Mouse (Mus musculus) forebrain, embryonic 10.5 days (tissue): ENCODE results near the gene Btbd3. TPM values are rescaled to one million over a fixed set of nuclear protein-coding genes. Genes with fewer than 3 reads are reported as not detected.
A peak's percentile ranks its signal among the peaks of the same experiment; 100 is the strongest.

Source experiments
- DNase-seq: peaks from one replicate; pipeline ENCODE4 v3.0.0-alpha.2; 2017; ENCODE audit warnings: low spot score; ENCODE audit errors: extremely low spot score
- H3K27ac ChIP-seq: fragments of 300-500 bp; sonication (generic); 2 replicates; pipeline ENCODE4 v1.5.1; 2016; ENCODE audit warnings: mild to moderate bottlenecking
- H3K27me3 ChIP-seq: fragments of 300-500 bp; sonication (generic); 2 replicates; pipeline ENCODE4 v1.6.1; 2016; ENCODE audit warnings: mild to moderate bottlenecking; ENCODE audit not compliant: poor library complexity, severe bottlenecking
- H3K36me3 ChIP-seq: fragments of 300-500 bp; sonication (generic); replicated peaks from 2 replicates; pipeline ENCODE4 v1.6.1; 2016; ENCODE audit warnings: mild to moderate bottlenecking, moderate library complexity
- H3K4me1 ChIP-seq: fragments of 300-500 bp; sonication (generic); 2 replicates; pipeline ENCODE4 v1.6.1; 2016
- H3K4me3 ChIP-seq: fragments of 300-500 bp; sonication (generic); 2 replicates; pipeline ENCODE4 v1.5.1; 2016; ENCODE audit warnings: mild to moderate bottlenecking, moderate library complexity
- H3K9me3 ChIP-seq: fragments of 300-500 bp; sonication (generic); 2 replicates; pipeline ENCODE4 v1.6.1; 2016; ENCODE audit warnings: mild to moderate bottlenecking, moderate library complexity
- WGBS: fragments of 180-500 bp; shearing (Covaris S2); methylation state at CpG from one replicate; pipeline ENCODE4 v1.1.7; 2016; 5-methylcytosine and 5-hydroxymethylcytosine counted together
- polyA plus RNA-seq: library from polyadenylated mRNA; unstranded; fragments of >200 nt; fragmentation: Nextera tagmentation; extraction: Ambion mirVana; gene quantifications from 2 replicates; pipeline ENCODE4 v1.2.1, GENCODE M21; 2016

The Btbd3 gene
- polyA plus RNA-seq, 1 experiment from 2014 or later = 12.2 TPM

- Histone ChIP-seq H3K27ac (no peak overlapping the region), H3K4me1 (peaks cover 41% of the 10 kb centered on the region), H3K36me3 (no peaks in the 10 kb centered on the region), H3K4me3 (no peak overlapping the region), H3K27me3 (no peaks in the 10 kb centered on the region), H3K9me3 (no peaks in the 10 kb centered on the region; the same call in 1 of the 2 replicates)
- 75% methylated on average over 5 of the region's 5 CpGs for WGBS
- DNase-seq = no peak
These were observed 10.3 kb downstream of the Btbd3 start for GRCm38 (mm10) chr2:138266679-138267078.

GRCm38 (mm10) chr2:138267852-138268513, 11.6 kb downstream of the Btbd3 start:
- Histone ChIP-seq H3K4me3 (no peak overlapping the region), H3K27ac (no peak overlapping the region), H3K9me3 (no peaks in the 10 kb centered on the region), H3K27me3 (no peaks in the 10 kb centered on the region), H3K4me1 (peaks cover 41% of the 10 kb centered on the region), H3K36me3 (no peaks in the 10 kb centered on the region)
- no peak for DNase-seq
- WGBS = 76% methylated on average over 4 of the region's 4 CpGs

- Histone ChIP-seq H3K27ac (no peak overlapping the region), H3K36me3 (no peaks in the 10 kb centered on the region), H3K4me1 (peaks cover 39% of the 10 kb centered on the region), H3K27me3 (no peaks in the 10 kb centered on the region), H3K4me3 (no peak overlapping the region), H3K9me3 (no peaks in the 10 kb centered on the region)
- no peak for DNase-seq
These were observed 13.0 kb downstream of the Btbd3 start for GRCm38 (mm10) chr2:138269330-138269729.

- Histone ChIP-seq H3K27me3 (no peaks in the 10 kb centered on the region), H3K36me3 (no peaks in the 10 kb centered on the region), H3K4me1 (peaks cover 30% of the 10 kb centered on the region), H3K9me3 (no peaks in the 10 kb centered on the region), H3K27ac (no peak overlapping the region), H3K4me3 (no peak overlapping the region)
- 85% methylated on average over 9 of the region's 9 CpGs for WGBS
- DNase-seq = no peak
These were observed 17.2 kb downstream of the Btbd3 start for GRCm38 (mm10) chr2:138273404-138274073.

- H3K9me3 ChIP-seq = no peaks in the 10 kb centered on the region
- DNase-seq = no peak
- no peak overlapping the region for H3K27ac ChIP-seq
- 92% methylated on average over 5 of the region's 5 CpGs for WGBS
- no peaks in the 10 kb centered on the region for H3K27me3 ChIP-seq
- peaks cover 36% of the 10 kb centered on the region for H3K4me1 ChIP-seq
- no peak overlapping the region for H3K4me3 ChIP-seq
- H3K36me3 ChIP-seq = peaks cover 1% of the 10 kb centered on the region
These were observed 17.7 kb downstream of the Btbd3 start for GRCm38 (mm10) chr2:138274086-138274485.

GRCm38 (mm10) chr2:138277842-138278691, 21.7 kb downstream of the Btbd3 start:
- Histone ChIP-seq H3K4me3 (peak overlapping the region; percentile 35), H3K4me1 (peaks cover 51% of the 10 kb centered on the region), H3K27ac (no peak overlapping the region), H3K36me3 (peaks cover 28% of the 10 kb centered on the region), H3K9me3 (no peaks in the 10 kb centered on the region), H3K27me3 (no peaks in the 10 kb centered on the region)
- WGBS = 19% methylated on average over 17 of the region's 17 CpGs
- peak; percentile 35 for DNase-seq

- 64% methylated on average over 15 of the region's 15 CpGs for WGBS
- Histone ChIP-seq H3K4me1 (peaks cover 51% of the 10 kb centered on the region), H3K27ac (no peak overlapping the region), H3K4me3 (peak overlapping the region; percentile 35), H3K9me3 (no peaks in the 10 kb centered on the region), H3K27me3 (no peaks in the 10 kb centered on the region), H3K36me3 (peaks cover 38% of the 10 kb centered on the region)
- DNase-seq = no peak
These were observed 22.7 kb downstream of the Btbd3 start for GRCm38 (mm10) chr2:138278853-138279640.

GRCm38 (mm10) chr2:138279641-138280040, 23.3 kb downstream of the Btbd3 start:
- no peak for DNase-seq
- Histone ChIP-seq H3K27me3 (no peaks in the 10 kb centered on the region), H3K27ac (no peak overlapping the region), H3K36me3 (peaks cover 44% of the 10 kb centered on the region), H3K9me3 (no peaks in the 10 kb centered on the region), H3K4me3 (no peak overlapping the region), H3K4me1 (peaks cover 51% of the 10 kb centered on the region)
- 63% methylated on average over 11 of the region's 11 CpGs for WGBS

- H3K4me3 ChIP-seq = no peak overlapping the region
- H3K36me3 ChIP-seq = peaks cover 50% of the 10 kb centered on the region
- no peaks in the 10 kb centered on the region for H3K9me3 ChIP-seq
- H3K27me3 ChIP-seq = no peaks in the 10 kb centered on the region
- peaks cover 51% of the 10 kb centered on the region for H3K4me1 ChIP-seq
- no peak overlapping the region for H3K27ac ChIP-seq
- no peak for DNase-seq
- 58% methylated on average over 17 of the region's 17 CpGs for WGBS
These were observed 23.9 kb downstream of the Btbd3 start for GRCm38 (mm10) chr2:138280225-138280711.

GRCm38 (mm10) chr2:138281550-138282201, 25.3 kb downstream of the Btbd3 start:
- WGBS = 93% methylated on average over 10 of the region's 10 CpGs
- DNase-seq = no peak
- Histone ChIP-seq H3K4me3 (no peak overlapping the region), H3K9me3 (no peaks in the 10 kb centered on the region; the same call in 1 of the 2 replicates), H3K27me3 (no peaks in the 10 kb centered on the region), H3K36me3 (peaks cover 64% of the 10 kb centered on the region), H3K27ac (no peak overlapping the region), H3K4me1 (peaks cover 40% of the 10 kb centered on the region)

GRCm38 (mm10) chr2:138283372-138283771, 27.0 kb downstream of the Btbd3 start:
- 96% methylated on average over 12 of the region's 12 CpGs for WGBS
- Histone ChIP-seq H3K4me1 (peaks cover 23% of the 10 kb centered on the region), H3K36me3 (peaks cover 76% of the 10 kb centered on the region), H3K9me3 (no peaks in the 10 kb centered on the region; the same call in 1 of the 2 replicates), H3K4me3 (no peak overlapping the region), H3K27me3 (no peaks in the 10 kb centered on the region), H3K27ac (no peak overlapping the region)
- no peak for DNase-seq

GRCm38 (mm10) chr2:138283856-138284255, 27.5 kb downstream of the Btbd3 start:
- H3K9me3 ChIP-seq = no peaks in the 10 kb centered on the region; the same call in 1 of the 2 replicates
- no peak for DNase-seq
- WGBS = 97% methylated on average over 15 of the region's 15 CpGs
- H3K4me1 ChIP-seq = peaks cover 18% of the 10 kb centered on the region
- no peak overlapping the region for H3K4me3 ChIP-seq
- H3K36me3 ChIP-seq = peaks cover 81% of the 10 kb centered on the region
- H3K27me3 ChIP-seq = no peaks in the 10 kb centered on the region
- H3K27ac ChIP-seq = no peak overlapping the region
